Mouse (Mus musculus) intestine, postnatal 0 days (tissue): ENCODE measurements around the gene Treml2. TPM values are rescaled to one million over a fixed set of nuclear protein-coding genes. Genes with fewer than 3 reads are reported as not detected.
A peak's percentile ranks its signal among the peaks of the same experiment; 100 is the strongest.

Experiments used
- ATAC-seq: fragments of 200-750 bp; cut with Nextera tagmentation; 2 replicates; pipeline ENCODE4 v1.8.0; 2017; ENCODE audit warnings: mild to moderate bottlenecking, moderate TSS enrichment, moderate library complexity
- H3K27ac ChIP-seq: fragments of 300-500 bp; sonication (generic); 2 replicates; pipeline ENCODE4 v1.5.1; 2014; ENCODE audit warnings: mild to moderate bottlenecking, low read depth, low read length, moderate library complexity
- H3K27me3 ChIP-seq: fragments of 300-500 bp; sonication (generic); replicated peaks from 2 replicates; pipeline ENCODE4 v1.6.1; 2014; ENCODE audit warnings: low read length, mixed read lengths; ENCODE audit not compliant: control insufficient read depth, insufficient read depth
- H3K36me3 ChIP-seq: fragments of 300-500 bp; sonication (generic); 2 replicates; pipeline ENCODE4 v1.6.1; 2014; ENCODE audit warnings: mild to moderate bottlenecking, moderate library complexity; ENCODE audit not compliant: control insufficient read depth, insufficient read depth
- H3K4me1 ChIP-seq: fragments of 300-500 bp; sonication (generic); replicated peaks from 2 replicates; pipeline ENCODE4 v1.6.1; 2014; ENCODE audit warnings: antibody characterized with exemption, low read length, mixed read lengths; ENCODE audit not compliant: control insufficient read depth, insufficient read depth
- H3K4me2 ChIP-seq: fragments of 300-500 bp; sonication (generic); replicated peaks from 2 replicates; pipeline ENCODE4 v1.6.1; 2014; ENCODE audit warnings: low read depth, mild to moderate bottlenecking, moderate library complexity
- H3K4me3 ChIP-seq: fragments of 300-500 bp; sonication (generic); 2 replicates; pipeline ENCODE4 v1.5.1; 2014; ENCODE audit warnings: low read depth, low read length
- H3K9ac ChIP-seq: fragments of 300-500 bp; sonication (generic); 2 replicates; pipeline ENCODE4 v1.6.1; 2014; ENCODE audit warnings: mild to moderate bottlenecking, low read depth, low read length
- H3K9me3 ChIP-seq: fragments of 300-500 bp; sonication (generic); 2 replicates; pipeline ENCODE4 v1.6.1; 2016; ENCODE audit warnings: mixed run types; ENCODE audit not compliant: control insufficient read depth
- CTCF ChIP-seq: sonication (generic); IDR thresholded peaks from 2 replicates; pipeline ENCODE4 v1.5.1; 2016; ENCODE audit warnings: low read depth, mild to moderate bottlenecking, control low read depth, antibody characterized with exemption, moderate library complexity
- WGBS: fragments of 180-500 bp; shearing (Covaris S2); extraction: QIAGEN DNeasy Blood & Tissue Kit; methylation state at CpG from one replicate; pipeline ENCODE4 v1.1.7; 2014; 5-methylcytosine and 5-hydroxymethylcytosine counted together
- polyA plus RNA-seq: library from polyadenylated mRNA; unstranded; fragments of >200 nt; fragmentation: Nextera tagmentation; extraction: Ambion mirVana; gene quantifications from 2 replicates; pipeline ENCODE4 v1.2.1, GENCODE M21; 2015

Treml2 gene
- polyA plus RNA-seq, 1 experiment from 2014 or later = not detected

GRCm38 (mm10) chr17:48280943-48281738, 18.2 kb upstream of the Treml2 start:
- H3K4me3 ChIP-seq = peak overlapping the region; percentile 11; the same call in 1 of the 2 replicates
- no peak for ATAC-seq
- no peaks in the 10 kb centered on the region for H3K27me3 ChIP-seq
- peak overlapping the region; percentile 54 for H3K4me2 ChIP-seq
- no peak overlapping the region for H3K9ac ChIP-seq
- WGBS = 24% methylated on average over 18 of the region's 18 CpGs
- H3K4me1 ChIP-seq = 0 out of 2 replicates have a peak, but pooled peaks cover 3% of the 10 kb centered on the region
- H3K27ac ChIP-seq = no peak overlapping the region
- no peak for TF ChIP-seq CTCF
- no peaks in the 10 kb centered on the region for H3K9me3 ChIP-seq
- H3K36me3 ChIP-seq = no peaks in the 10 kb centered on the region

- Histone ChIP-seq H3K4me3 (peak overlapping the region; percentile 11; the same call in 1 of the 2 replicates), H3K9ac (no peak overlapping the region), H3K27ac (no peak overlapping the region), H3K4me1 (0 out of 2 replicates have a peak, but pooled peaks cover 3% of the 10 kb centered on the region), H3K27me3 (no peaks in the 10 kb centered on the region), H3K4me2 (peak overlapping the region; percentile 54), H3K36me3 (no peaks in the 10 kb centered on the region), H3K9me3 (no peaks in the 10 kb centered on the region)
- 12% methylated on average over 3 of the region's 3 CpGs for WGBS
- no peak for TF ChIP-seq CTCF
- ATAC-seq = no peak
Measured at GRCm38 (mm10) chr17:48281739-48282085, 17.6 kb upstream of the Treml2 start.

- no peak overlapping the region for H3K4me2 ChIP-seq
- H3K9ac ChIP-seq = no peak overlapping the region
- no peaks in the 10 kb centered on the region for H3K27me3 ChIP-seq
- no peaks in the 10 kb centered on the region for H3K4me1 ChIP-seq
- peak; percentile 53 for TF ChIP-seq CTCF
- H3K27ac ChIP-seq = no peak overlapping the region
- H3K36me3 ChIP-seq = no peaks in the 10 kb centered on the region
- 44% methylated on average over 1 of the region's 1 CpGs for WGBS
- H3K4me3 ChIP-seq = no peak overlapping the region
- H3K9me3 ChIP-seq = no peaks in the 10 kb centered on the region
- ATAC-seq = no peak
Measured at GRCm38 (mm10) chr17:48286765-48287164, 12.5 kb upstream of the Treml2 start.

GRCm38 (mm10) chr17:48287276-48287675, 12.0 kb upstream of the Treml2 start:
- Histone ChIP-seq H3K27me3 (no peaks in the 10 kb centered on the region), H3K9me3 (no peaks in the 10 kb centered on the region), H3K36me3 (no peaks in the 10 kb centered on the region), H3K27ac (no peak overlapping the region), H3K4me3 (no peak overlapping the region), H3K4me1 (no peaks in the 10 kb centered on the region), H3K4me2 (no peak overlapping the region), H3K9ac (no peak overlapping the region)
- no peak for ATAC-seq
- 76% methylated on average over 2 of the region's 2 CpGs for WGBS
- peak; percentile 50 for TF ChIP-seq CTCF

- Histone ChIP-seq H3K9ac (no peak overlapping the region), H3K4me2 (no peak overlapping the region), H3K27me3 (no peaks in the 10 kb centered on the region), H3K4me1 (no peaks in the 10 kb centered on the region), H3K27ac (no peak overlapping the region), H3K36me3 (no peaks in the 10 kb centered on the region), H3K4me3 (no peak overlapping the region), H3K9me3 (no peaks in the 10 kb centered on the region)
- no peak for ATAC-seq
- no peak for TF ChIP-seq CTCF
- WGBS = 81% methylated on average over 5 of the region's 5 CpGs
Measured at GRCm38 (mm10) chr17:48293500-48294194, 5.7 kb upstream of the Treml2 start.

- no peak overlapping the region for H3K4me2 ChIP-seq
- WGBS = 53% methylated on average over 7 of the region's 7 CpGs
- no peak overlapping the region for H3K4me3 ChIP-seq
- H3K4me1 ChIP-seq = no peaks in the 10 kb centered on the region
- no peaks in the 10 kb centered on the region for H3K36me3 ChIP-seq
- no peak for ATAC-seq
- H3K27ac ChIP-seq = no peak overlapping the region
- H3K27me3 ChIP-seq = no peaks in the 10 kb centered on the region
- no peak for TF ChIP-seq CTCF
- no peak overlapping the region for H3K9ac ChIP-seq
- no peaks in the 10 kb centered on the region for H3K9me3 ChIP-seq
Measured at GRCm38 (mm10) chr17:48299756-48300155, 458 bp downstream of the Treml2 start.
